Mouse (Mus musculus) lung, postnatal 4 days (tissue): ENCODE results near the gene Iqgap3.

ENCODE experiments used
- DNase-seq, 2 experiments: peaks; one replicate each; pipeline ENCODE4 v3.0.0; 2021

Gene Iqgap3

DNA sequence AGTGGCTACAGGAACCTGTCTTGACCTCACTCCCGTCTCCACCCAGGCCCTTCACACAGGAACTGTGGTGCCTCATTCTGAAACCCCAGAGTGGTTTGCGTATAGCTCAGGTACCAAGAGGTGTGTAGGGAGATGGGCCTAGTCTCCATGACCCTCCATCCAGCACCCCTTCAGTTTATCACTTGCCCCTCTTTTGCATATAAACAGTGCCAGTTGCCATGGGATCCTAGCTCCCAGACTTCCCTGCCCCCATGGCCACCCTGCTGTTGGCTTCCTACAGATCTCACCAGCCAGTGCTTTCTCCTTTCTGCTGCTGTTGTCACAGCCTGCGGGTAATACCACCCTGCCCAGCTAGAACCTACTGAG lies 69.2 kb downstream of the Iqgap3 start:
- no peak for DNase-seq

DNA sequence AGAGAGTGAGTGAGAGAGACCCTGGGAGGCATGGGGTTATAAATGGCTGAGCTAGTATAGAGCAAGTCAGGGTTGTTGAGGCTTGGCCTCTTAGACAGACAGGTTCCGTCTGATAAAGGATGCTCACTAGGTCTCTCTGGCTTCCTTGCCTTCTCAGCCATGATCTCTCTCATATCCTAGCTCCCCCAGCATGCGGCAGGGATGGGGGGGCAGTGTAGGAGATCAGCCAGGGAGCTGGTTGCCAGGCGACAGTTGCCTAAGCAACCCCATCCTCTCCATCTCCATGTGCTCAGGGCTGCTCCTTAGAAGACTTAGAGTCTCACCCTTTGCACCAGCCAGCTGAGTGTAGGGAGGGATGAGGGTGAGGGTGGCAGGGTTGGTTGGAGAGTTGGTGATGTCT lies 70.3 kb downstream of the Iqgap3 start:
- DNase-seq, result no peak

DNA sequence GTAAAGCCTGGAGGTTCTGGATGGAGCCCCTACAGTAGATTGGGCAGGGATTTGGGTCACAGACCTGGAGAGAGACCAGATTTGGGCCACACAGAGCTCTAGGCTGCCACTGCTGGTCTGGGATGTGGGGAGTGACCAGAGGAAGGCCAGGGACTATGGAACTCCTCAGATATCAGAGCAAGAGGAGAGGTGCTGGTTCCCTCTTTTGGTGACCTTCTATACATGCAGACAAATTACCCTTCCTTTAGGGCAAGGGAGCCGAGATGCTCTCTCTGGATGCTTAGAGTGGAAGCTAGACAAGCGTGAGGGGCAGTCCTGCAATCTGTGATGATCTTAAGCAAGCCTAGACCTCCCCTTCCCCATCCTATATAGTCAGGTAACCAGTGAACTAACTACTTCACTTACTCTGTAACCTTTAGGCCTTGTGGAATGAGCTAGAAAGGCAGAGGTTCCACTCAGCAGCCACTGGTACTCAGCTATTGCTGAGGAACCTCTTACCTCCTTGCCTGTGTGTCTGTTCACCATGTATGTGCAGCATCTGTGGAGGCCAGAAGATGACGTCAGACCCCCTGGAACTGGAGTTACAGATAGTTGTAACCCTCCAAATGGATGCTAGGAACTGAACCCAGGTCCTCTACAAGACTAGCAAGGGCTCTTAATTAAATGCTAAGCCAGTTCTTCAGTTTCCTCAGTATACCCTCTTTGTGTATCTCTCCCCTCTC lies 71.7 kb downstream of the Iqgap3 start:
- DNase-seq, result no peak

- no peak for DNase-seq
Measured at GRCm38 (mm10) chr3:88154236-88154635, 72.5 kb downstream of the Iqgap3 start.

DNA sequence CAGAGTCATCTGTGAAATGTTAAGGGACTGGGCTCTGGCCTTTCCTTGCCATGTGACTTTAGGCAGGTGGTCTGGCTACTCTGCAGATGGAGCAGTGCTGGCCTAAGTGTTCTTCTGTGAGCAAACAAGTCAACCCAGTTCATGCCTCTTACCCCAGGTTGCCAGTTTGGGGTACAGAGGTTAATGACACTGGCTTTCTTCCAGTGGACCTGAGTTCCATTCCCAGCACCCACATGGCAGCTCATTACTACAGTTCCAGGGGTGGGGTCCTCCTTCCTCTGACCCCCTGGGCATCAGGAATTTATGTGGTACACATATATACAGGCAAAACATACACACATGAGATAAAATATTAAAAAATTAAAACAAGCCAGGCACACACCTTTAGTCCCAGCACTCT lies 75.0 kb downstream of the Iqgap3 start:
- no peak for DNase-seq

DNA sequence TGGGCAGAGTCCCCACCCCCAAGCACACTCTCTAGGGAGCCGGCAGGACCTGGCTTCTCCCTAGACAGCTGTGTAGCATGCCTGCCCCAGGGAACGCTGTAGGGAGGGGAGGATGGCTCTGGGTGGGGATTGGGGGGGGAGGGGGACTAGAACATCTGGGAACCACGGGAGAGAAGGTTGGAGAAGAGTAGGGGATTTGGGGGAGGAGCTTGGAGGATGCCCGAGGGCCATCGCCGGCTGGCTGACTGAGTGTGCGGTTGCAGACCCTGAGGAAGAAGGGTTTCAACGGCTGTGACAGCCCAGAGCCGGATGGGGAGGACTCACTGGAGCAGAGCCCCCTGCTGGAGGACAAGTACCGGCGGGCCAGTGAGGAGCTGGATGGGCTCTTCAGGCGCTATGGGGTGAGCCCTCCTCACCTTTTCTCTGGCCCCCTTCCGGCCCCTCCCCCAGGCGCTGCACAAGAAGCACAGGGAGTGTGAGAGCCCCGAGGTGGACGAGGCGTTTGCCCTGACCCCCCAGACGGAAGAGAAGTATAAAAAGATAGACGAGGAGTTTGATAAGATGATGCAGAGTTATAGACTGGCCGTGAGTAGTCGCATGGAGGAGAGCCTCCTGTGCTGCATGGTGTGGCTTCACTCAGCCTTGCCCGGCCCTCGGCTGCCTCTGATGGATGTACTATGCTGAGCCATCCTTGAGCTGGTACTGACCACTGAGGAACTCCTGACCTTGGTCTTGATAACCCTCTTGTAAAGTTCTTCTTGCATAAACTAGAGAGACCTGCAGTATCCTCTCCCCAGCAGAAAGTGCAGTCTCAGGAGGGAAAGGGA lies 76.2 kb downstream of the Iqgap3 start:
- peak; percentile 69 to 70 for DNase-seq

GRCm38 (mm10) chr3:88158991-88159390 lies 77.2 kb downstream of the Iqgap3 start:
- DNase-seq, result no peak

DNA sequence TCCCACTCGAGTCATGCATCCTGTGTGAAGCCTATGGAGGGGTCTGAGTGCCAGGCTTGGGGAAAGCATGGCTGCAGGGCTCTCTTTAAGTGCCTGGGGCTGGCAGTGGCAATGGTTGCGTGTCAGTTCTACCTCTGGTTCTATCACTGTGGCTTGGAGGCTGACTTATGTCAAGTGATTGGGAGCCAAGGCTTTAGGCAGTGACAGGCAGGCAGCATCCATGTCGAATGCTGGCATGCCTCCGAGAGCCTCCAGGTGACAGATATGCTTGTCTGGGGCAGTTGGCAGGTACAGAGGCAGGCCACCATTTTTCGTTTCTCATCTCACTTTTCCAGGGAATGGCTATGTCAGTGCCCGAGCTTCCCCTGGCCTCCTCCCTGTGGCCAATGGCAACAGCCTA lies 79.1 kb downstream of the Iqgap3 start:
- DNase-seq, result no peak

- DNase-seq, result no peak
Measured at GRCm38 (mm10) chr3:88162259-88162658, 80.5 kb downstream of the Iqgap3 start.

GRCm38 (mm10) chr3:88162811-88163210 lies 81.0 kb downstream of the Iqgap3 start:
- no peak for DNase-seq

DNA sequence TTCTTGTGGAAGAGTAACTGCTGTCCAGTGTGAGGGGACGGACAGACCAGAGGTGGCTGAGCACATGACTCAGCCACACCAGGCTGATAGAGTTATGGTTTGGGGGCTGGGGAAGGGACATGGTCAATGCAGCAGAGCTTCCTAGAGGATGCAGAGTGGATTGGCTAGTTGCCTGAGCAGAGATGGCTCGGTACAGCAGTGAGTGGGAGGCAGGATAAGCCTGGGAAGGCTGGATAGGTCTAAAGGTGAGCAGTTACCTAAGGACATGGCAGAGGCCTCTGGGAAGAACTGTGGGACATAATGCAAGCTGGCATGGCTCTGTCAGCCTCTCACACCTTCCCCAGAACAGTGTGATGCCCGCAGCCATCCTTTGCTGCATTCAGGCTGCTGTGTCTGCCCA lies 82.1 kb downstream of the Iqgap3 start:
- DNase-seq, result no peak

DNA sequence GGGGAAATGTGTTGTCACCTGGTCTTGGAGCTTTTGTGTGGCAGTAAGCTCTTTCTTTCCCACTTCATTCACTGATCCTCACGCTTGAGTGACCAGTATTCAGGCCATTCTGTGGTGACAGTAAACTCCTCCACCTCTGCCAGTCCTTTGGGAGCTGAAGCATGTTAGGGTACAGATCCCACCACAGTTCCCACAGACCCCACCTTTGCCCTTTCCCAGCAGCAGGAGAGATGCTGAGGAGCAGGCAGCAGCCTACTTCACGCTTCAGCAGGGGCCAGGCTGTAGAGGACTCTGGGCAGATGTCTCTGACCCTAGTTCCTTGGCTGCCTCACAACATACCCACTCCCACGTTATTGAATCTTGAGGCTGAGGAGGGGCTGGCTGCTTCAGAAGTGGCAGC lies 82.5 kb downstream of the Iqgap3 start:
- no peak for DNase-seq

- DNase-seq, result no peak
Measured at GRCm38 (mm10) chr3:88166056-88166455, 84.3 kb downstream of the Iqgap3 start.

GRCm38 (mm10) chr3:88170361-88170760 lies 88.6 kb downstream of the Iqgap3 start:
- DNase-seq, result no peak
